Mouse (Mus musculus): Measurements from ENCODE around the gene Cacnb2. TPM values are rescaled to one million over a fixed set of nuclear protein-coding genes. Genes with fewer than 3 reads are reported as not detected.
A peak's percentile ranks its signal among the peaks of the same experiment; 100 is the strongest.

Gene Cacnb2
- polyA plus RNA-seq, 1 experiment from 2014 or later = 6.2 TPM

GRCm38 (mm10) chr2:14818651-14819050, 215.8 kb downstream of the Cacnb2 start:
- Histone ChIP-seq H3K27me3 (ENCODE audit: control insufficient read depth, insufficient read depth, low read length) (no peaks in the 10 kb centered on the region), H3K4me2 (replicated peaks; ENCODE audit: low read depth, low read length) (no peak overlapping the region), H3K9me3 (ENCODE audit: control insufficient read depth, low read depth, low read length) (no peaks in the 10 kb centered on the region), H3K9ac (replicated peaks; ENCODE audit: low read depth, low read length) (no peak overlapping the region), H3K4me1 (ENCODE audit: control insufficient read depth, insufficient read depth, low read length) (no peaks in the 10 kb centered on the region; the same call in 1 of the 2 replicates), H3K36me3 (ENCODE audit: control insufficient read depth, insufficient read depth, low read length) (no peaks in the 10 kb centered on the region), H3K4me3 (ENCODE audit: low read depth, low read length) (no peak overlapping the region), H3K27ac (ENCODE audit: low read length) (no peak overlapping the region)
- no peak for ATAC-seq (ENCODE audit: insufficient number of reproducible peaks, insufficient read depth, low FRiP score, low read depth)
- WGBS = 28% methylated on average over 1 of the region's 1 CpGs

DNA sequence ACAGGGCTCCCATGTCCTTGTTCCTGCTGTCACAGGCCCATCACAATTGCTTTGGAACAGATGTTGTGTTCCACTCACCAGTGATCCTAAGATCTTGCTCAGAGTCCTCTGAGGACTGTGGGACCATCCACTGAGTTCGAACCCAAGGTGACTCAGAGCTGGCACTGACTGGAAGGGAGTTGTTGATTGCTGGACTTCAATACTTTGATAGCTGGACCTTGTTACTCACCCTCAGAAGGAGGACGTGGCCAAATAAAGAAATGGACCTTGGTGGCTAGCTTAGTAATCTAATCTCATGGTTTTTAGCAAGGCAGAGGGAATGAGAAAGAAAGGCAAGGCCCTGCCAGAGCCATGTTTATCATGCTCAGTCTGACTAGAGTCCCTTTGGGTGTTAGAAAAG, 218.1 kb downstream of the Cacnb2 start:
- no peak for ATAC-seq (ENCODE audit: insufficient number of reproducible peaks, insufficient read depth, low FRiP score, low read depth)
- 84% methylated on average over 2 of the region's 2 CpGs for WGBS

GRCm38 (mm10) chr2:14823105-14823504, 220.2 kb downstream of the Cacnb2 start:
- Histone ChIP-seq H3K4me3 (ENCODE audit: low read depth, low read length) (no peak overlapping the region), H3K9me3 (ENCODE audit: control insufficient read depth, low read depth, low read length) (no peaks in the 10 kb centered on the region), H3K36me3 (ENCODE audit: control insufficient read depth, insufficient read depth, low read length) (no peaks in the 10 kb centered on the region), H3K4me1 (ENCODE audit: control insufficient read depth, insufficient read depth, low read length) (peaks cover 6% of the 10 kb centered on the region; the same call in 1 of the 2 replicates), H3K9ac (replicated peaks; ENCODE audit: low read depth, low read length) (no peak overlapping the region), H3K4me2 (replicated peaks; ENCODE audit: low read depth, low read length) (no peak overlapping the region), H3K27ac (ENCODE audit: low read length) (no peak overlapping the region), H3K27me3 (ENCODE audit: control insufficient read depth, insufficient read depth, low read length) (no peaks in the 10 kb centered on the region)
- ATAC-seq (ENCODE audit: insufficient number of reproducible peaks, insufficient read depth, low FRiP score, low read depth) = no peak

More for the DNA sequence above, 218.1 kb downstream of the Cacnb2 start:
- Histone ChIP-seq H3K9me3 (ENCODE audit: control insufficient read depth, low read depth, low read length) (no peaks in the 10 kb centered on the region), H3K27me3 (ENCODE audit: control insufficient read depth, insufficient read depth, low read length) (no peaks in the 10 kb centered on the region), H3K27ac (ENCODE audit: low read length) (no peak overlapping the region), H3K4me3 (ENCODE audit: low read depth, low read length) (no peak overlapping the region), H3K9ac (replicated peaks; ENCODE audit: low read depth, low read length) (no peak overlapping the region), H3K4me2 (replicated peaks; ENCODE audit: low read depth, low read length) (no peak overlapping the region), H3K4me1 (ENCODE audit: control insufficient read depth, insufficient read depth, low read length) (peaks cover 6% of the 10 kb centered on the region; the same call in 1 of the 2 replicates), H3K36me3 (ENCODE audit: control insufficient read depth, insufficient read depth, low read length) (no peaks in the 10 kb centered on the region)

DNA sequence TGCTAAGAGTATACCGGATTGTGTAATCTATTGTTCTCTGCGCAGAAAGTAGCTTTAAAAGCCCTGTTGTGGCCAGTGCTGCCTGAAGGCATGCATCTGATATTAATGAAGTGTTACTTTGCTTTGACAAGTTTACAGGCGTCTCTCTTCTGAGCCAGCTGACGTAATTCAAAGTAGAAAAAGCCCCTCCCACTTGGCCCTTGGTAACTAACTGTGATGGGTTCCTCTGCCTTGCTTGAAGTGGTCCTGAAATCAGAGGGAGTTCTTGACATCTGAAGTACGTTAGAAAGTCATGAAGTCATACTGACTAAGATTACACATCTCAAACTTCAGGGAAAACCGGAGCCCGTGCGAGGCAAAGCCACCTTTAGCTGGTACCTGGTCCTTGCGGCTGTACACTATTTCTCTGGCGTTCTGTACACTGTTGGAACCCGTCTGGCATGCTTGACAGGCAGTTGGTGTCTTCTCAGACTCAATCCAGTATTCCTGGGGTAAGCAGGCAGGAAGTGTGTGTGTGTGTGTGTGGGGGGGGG, 221.0 kb downstream of the Cacnb2 start:
- peak; percentile 33; the same call in 1 of the 2 replicates for ATAC-seq (ENCODE audit: insufficient number of reproducible peaks, insufficient read depth, low FRiP score, low read depth)
- Histone ChIP-seq H3K36me3 (ENCODE audit: control insufficient read depth, insufficient read depth, low read length) (no peaks in the 10 kb centered on the region), H3K4me2 (replicated peaks; ENCODE audit: low read depth, low read length) (no peak overlapping the region), H3K9me3 (ENCODE audit: control insufficient read depth, low read depth, low read length) (no peaks in the 10 kb centered on the region), H3K27ac (ENCODE audit: low read length) (no peak overlapping the region), H3K27me3 (ENCODE audit: control insufficient read depth, insufficient read depth, low read length) (no peaks in the 10 kb centered on the region), H3K4me3 (ENCODE audit: low read depth, low read length) (no peak overlapping the region), H3K4me1 (ENCODE audit: control insufficient read depth, insufficient read depth, low read length) (peaks cover 6% of the 10 kb centered on the region; the same call in 1 of the 2 replicates), H3K9ac (replicated peaks; ENCODE audit: low read depth, low read length) (no peak overlapping the region)
- WGBS = 54% methylated on average over 11 of the region's 11 CpGs

DNA sequence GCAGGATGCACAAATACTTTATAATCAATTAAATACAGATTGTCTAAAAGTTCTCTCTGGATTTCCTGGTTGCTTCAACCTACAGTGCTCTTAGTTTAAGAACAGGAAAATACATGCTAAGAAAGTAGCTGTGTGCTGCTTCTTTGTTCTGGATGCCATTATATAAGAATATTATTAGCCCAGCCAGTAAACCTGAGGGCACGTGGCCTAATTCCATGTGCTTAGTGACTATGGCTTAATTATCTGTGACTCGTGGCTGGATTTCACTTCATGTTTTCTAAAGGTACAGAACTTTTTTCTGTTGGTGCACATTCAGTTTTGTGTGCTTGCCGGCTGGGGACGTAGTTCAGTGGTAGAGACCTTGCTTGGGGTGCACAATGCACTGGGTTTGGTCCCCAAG, 222.3 kb downstream of the Cacnb2 start:
- H3K4me2 ChIP-seq (replicated peaks; ENCODE audit: low read depth, low read length) = no peak overlapping the region
- no peaks in the 10 kb centered on the region for H3K27me3 ChIP-seq (ENCODE audit: control insufficient read depth, insufficient read depth, low read length)
- H3K9me3 ChIP-seq (ENCODE audit: control insufficient read depth, low read depth, low read length) = no peaks in the 10 kb centered on the region
- H3K4me3 ChIP-seq (ENCODE audit: low read depth, low read length) = no peak overlapping the region
- H3K4me1 ChIP-seq (ENCODE audit: control insufficient read depth, insufficient read depth, low read length) = peaks cover 6% of the 10 kb centered on the region; the same call in 1 of the 2 replicates
- ATAC-seq (ENCODE audit: insufficient number of reproducible peaks, insufficient read depth, low FRiP score, low read depth) = no peak
- H3K27ac ChIP-seq (ENCODE audit: low read length) = no peak overlapping the region
- H3K36me3 ChIP-seq (ENCODE audit: control insufficient read depth, insufficient read depth, low read length) = no peaks in the 10 kb centered on the region
- H3K9ac ChIP-seq (replicated peaks; ENCODE audit: low read depth, low read length) = no peak overlapping the region
- WGBS = 84% methylated on average over 4 of the region's 4 CpGs

- H3K4me3 ChIP-seq (ENCODE audit: low read depth, low read length) = no peak overlapping the region
- H3K4me1 ChIP-seq (ENCODE audit: control insufficient read depth, insufficient read depth, low read length) = no peaks in the 10 kb centered on the region
- H3K9me3 ChIP-seq (ENCODE audit: control insufficient read depth, low read depth, low read length) = no peaks in the 10 kb centered on the region
- H3K27me3 ChIP-seq (ENCODE audit: control insufficient read depth, insufficient read depth, low read length) = no peaks in the 10 kb centered on the region
- no peaks in the 10 kb centered on the region for H3K36me3 ChIP-seq (ENCODE audit: control insufficient read depth, insufficient read depth, low read length)
- no peak overlapping the region for H3K27ac ChIP-seq (ENCODE audit: low read length)
- no peak for ATAC-seq (ENCODE audit: insufficient number of reproducible peaks, insufficient read depth, low FRiP score, low read depth)
- WGBS = 58% methylated on average over 3 of the region's 3 CpGs
- no peak overlapping the region for H3K4me2 ChIP-seq (replicated peaks; ENCODE audit: low read depth, low read length)
- no peak overlapping the region for H3K9ac ChIP-seq (replicated peaks; ENCODE audit: low read depth, low read length)
These were observed 226.6 kb downstream of the Cacnb2 start for GRCm38 (mm10) chr2:14829451-14829850.

- Histone ChIP-seq H3K4me2 (replicated peaks; ENCODE audit: low read depth, low read length) (no peak overlapping the region), H3K9me3 (ENCODE audit: control insufficient read depth, low read depth, low read length) (no peaks in the 10 kb centered on the region), H3K4me1 (ENCODE audit: control insufficient read depth, insufficient read depth, low read length) (no peaks in the 10 kb centered on the region), H3K4me3 (ENCODE audit: low read depth, low read length) (no peak overlapping the region), H3K27me3 (ENCODE audit: control insufficient read depth, insufficient read depth, low read length) (no peaks in the 10 kb centered on the region), H3K27ac (ENCODE audit: low read length) (no peak overlapping the region), H3K9ac (replicated peaks; ENCODE audit: low read depth, low read length) (no peak overlapping the region), H3K36me3 (ENCODE audit: control insufficient read depth, insufficient read depth, low read length) (no peaks in the 10 kb centered on the region)
- no peak for ATAC-seq (ENCODE audit: insufficient number of reproducible peaks, insufficient read depth, low FRiP score, low read depth)
- 82% methylated on average over 2 of the region's 2 CpGs for WGBS
These were observed 228.4 kb downstream of the Cacnb2 start for GRCm38 (mm10) chr2:14831308-14831707.

DNA sequence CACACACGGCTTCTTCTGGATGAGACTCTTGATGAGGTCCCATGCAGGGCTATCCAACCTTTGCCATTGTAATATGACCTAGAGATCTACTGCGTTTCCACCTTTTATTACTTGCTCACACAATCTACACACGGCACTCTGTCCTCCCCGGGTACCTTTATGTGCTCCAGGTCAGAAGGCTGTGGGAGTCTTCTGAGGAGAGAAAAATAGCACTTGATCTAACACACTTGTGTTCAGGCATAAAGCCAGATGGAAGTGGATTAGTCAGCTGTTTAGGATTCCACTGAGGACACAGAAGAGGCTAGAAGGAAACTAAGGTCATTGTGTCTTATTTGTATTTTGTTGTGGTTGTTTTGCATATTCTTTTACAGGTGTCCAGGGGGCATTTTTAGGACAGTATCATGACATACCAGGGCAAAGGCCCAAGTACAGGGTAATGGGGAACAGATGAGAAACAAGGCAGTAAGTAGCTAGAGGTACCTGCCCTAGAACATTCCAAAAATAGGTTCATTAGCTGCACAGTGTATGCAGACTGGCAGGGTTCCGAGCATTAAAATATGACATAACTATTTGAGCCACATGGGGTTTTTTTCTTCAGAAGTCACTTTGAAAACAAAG, 231.9 kb downstream of the Cacnb2 start:
- Histone ChIP-seq H3K27ac (ENCODE audit: low read length) (no peak overlapping the region), H3K9me3 (ENCODE audit: control insufficient read depth, low read depth, low read length) (no peaks in the 10 kb centered on the region), H3K4me1 (ENCODE audit: control insufficient read depth, insufficient read depth, low read length) (no peaks in the 10 kb centered on the region), H3K27me3 (ENCODE audit: control insufficient read depth, insufficient read depth, low read length) (no peaks in the 10 kb centered on the region), H3K4me3 (ENCODE audit: low read depth, low read length) (no peak overlapping the region), H3K4me2 (replicated peaks; ENCODE audit: low read depth, low read length) (no peak overlapping the region), H3K9ac (replicated peaks; ENCODE audit: low read depth, low read length) (no peak overlapping the region), H3K36me3 (ENCODE audit: control insufficient read depth, insufficient read depth, low read length) (no peaks in the 10 kb centered on the region)
- no peak for ATAC-seq (ENCODE audit: insufficient number of reproducible peaks, insufficient read depth, low FRiP score, low read depth)
- WGBS = 75% methylated on average over 5 of the region's 5 CpGs

- Histone ChIP-seq H3K27ac (ENCODE audit: low read length) (no peak overlapping the region), H3K4me2 (replicated peaks; ENCODE audit: low read depth, low read length) (no peak overlapping the region), H3K36me3 (ENCODE audit: control insufficient read depth, insufficient read depth, low read length) (no peaks in the 10 kb centered on the region), H3K4me3 (ENCODE audit: low read depth, low read length) (no peak overlapping the region), H3K27me3 (ENCODE audit: control insufficient read depth, insufficient read depth, low read length) (no peaks in the 10 kb centered on the region), H3K4me1 (ENCODE audit: control insufficient read depth, insufficient read depth, low read length) (no peaks in the 10 kb centered on the region), H3K9ac (replicated peaks; ENCODE audit: low read depth, low read length) (no peak overlapping the region), H3K9me3 (ENCODE audit: control insufficient read depth, low read depth, low read length) (no peaks in the 10 kb centered on the region)
- no peak for ATAC-seq (ENCODE audit: insufficient number of reproducible peaks, insufficient read depth, low FRiP score, low read depth)
- WGBS = 52% methylated on average over 1 of the region's 1 CpGs
These were observed 238.4 kb downstream of the Cacnb2 start for GRCm38 (mm10) chr2:14841272-14841671.

Measured in stomach, embryonic 14.5 days (tissue).